Mouse (Mus musculus) cortical plate, adult 2 months (tissue): ENCODE data around the gene Fkbp10.

Experiments used
- CTCF ChIP-seq: fragments of 200-500 bp; IDR thresholded peaks from 2 replicates; pipeline ENCODE4 v1.5.1; 2011; ENCODE audit warnings: mild to moderate bottlenecking, control low read depth, low read length; ENCODE audit not compliant: insufficient read depth; ENCODE audit errors: extremely low read depth
- POLR2A ChIP-seq: fragments of 200-500 bp; IDR thresholded peaks from 2 replicates; pipeline ENCODE4 v1.6.1; 2011; ENCODE audit warnings: mild to moderate bottlenecking, low read length, control low read depth; ENCODE audit not compliant: insufficient read depth; ENCODE audit errors: extremely low read depth

- TF ChIP-seq CTCF (no peak), POLR2A (no peak)
Observed at GRCm38 (mm10) chr11:100388588-100388987, 26.9 kb upstream of the Fkbp10 start.
